Mouse (Mus musculus): Measurements from ENCODE around the gene D930048N14Rik. TPM values are rescaled to one million over a fixed set of nuclear protein-coding genes. Genes with fewer than 3 reads are reported as not detected.

Gene D930048N14Rik
- total RNA-seq, 1 experiment, result 4.1 TPM

- Histone ChIP-seq H3K4me3 (ENCODE audit: insufficient read depth in 1 of 2, low read depth in 1 of 2, low read length in 2 of 2, poor library complexity in 1 of 2, severe bottlenecking in 1 of 2) (peak overlapping the region in 1 of 2 experiments; percentile 37; a peak in 1 of 4 replicates), H3K36me3 (ENCODE audit: control insufficient read depth, insufficient read depth, low read length, poor library complexity, severe bottlenecking) (peaks cover 12% of the 10 kb centered on the region), H3K4me1 (ENCODE audit: control insufficient read depth in 2 of 2, insufficient read depth in 2 of 2, low read length in 2 of 2, poor library complexity in 1 of 2) (peaks cover 5 to 14% of the 10 kb centered on the region in 2 experiments; a peak in 3 of 4 replicates), H3K9me3 (ENCODE audit: control insufficient read depth, insufficient read depth, low read depth, low read length) (no peaks in the 10 kb centered on the region), H3K27ac (ENCODE audit: insufficient read depth, low read depth, low read length, poor library complexity, severe bottlenecking) (peak overlapping the region; percentile 85), H3K9ac (ENCODE audit: insufficient read depth, low read depth, low read length, poor library complexity, severe bottlenecking) (no peak overlapping the region)
- in situ Hi-C loops (cut with MboI; ENCODE audit: low sequenced_read_pairs in 2 of 2, unreplicated experiment in 2 of 2), result no loop called here
- no peak for DNase-seq (ENCODE audit: low read depth, low spot score)
- TF ChIP-seq ZNF384 (IDR thresholded peaks at IDR 0.05; ENCODE audit: low read depth, low read length) (no peak), CHD2 (IDR thresholded peaks at IDR 0.05; ENCODE audit: low read depth, low read length) (0 out of 2 replicates have a peak, but pooled peaks have one; percentile 10)
Observed at GRCm38 (mm10) chr11:51638497-51638896, 12.3 kb upstream of the D930048N14Rik start.

- peaks cover 3 to 20% of the 10 kb centered on the region in 2 experiments; a peak in 2 of 4 replicates for H3K4me1 ChIP-seq (ENCODE audit: control insufficient read depth in 2 of 2, insufficient read depth in 2 of 2, low read length in 2 of 2, poor library complexity in 1 of 2)
- peaks cover 33% of the 10 kb centered on the region for H3K36me3 ChIP-seq (ENCODE audit: control insufficient read depth, insufficient read depth, low read length, poor library complexity, severe bottlenecking)
- DNase-seq (ENCODE audit: low read depth, low spot score), result no peak
- H3K9me3 ChIP-seq (ENCODE audit: control insufficient read depth, insufficient read depth, low read depth, low read length), result no peaks in the 10 kb centered on the region
- no peak overlapping the region for H3K27ac ChIP-seq (ENCODE audit: insufficient read depth, low read depth, low read length, poor library complexity, severe bottlenecking)
- in situ Hi-C loops (cut with MboI; ENCODE audit: low sequenced_read_pairs in 2 of 2, unreplicated experiment in 2 of 2), result no loop called here
- TF ChIP-seq ZC3H11A (IDR thresholded peaks at IDR 0.05; ENCODE audit: borderline replicate concordance, low read depth, low read length) (no peak), CHD2 (IDR thresholded peaks at IDR 0.05; ENCODE audit: low read depth, low read length) (no peak), ZNF384 (IDR thresholded peaks at IDR 0.05; ENCODE audit: low read depth, low read length) (no peak), MAFK (IDR thresholded peaks at IDR 0.05; ENCODE audit: insufficient read depth, low read depth, low read length) (no peak), HCFC1 (IDR thresholded peaks at IDR 0.05; ENCODE audit: borderline replicate concordance, insufficient read depth, low read length) (no peak)
- no peak overlapping the region for H3K9ac ChIP-seq (ENCODE audit: insufficient read depth, low read depth, low read length, poor library complexity, severe bottlenecking)
- H3K4me3 ChIP-seq (ENCODE audit: insufficient read depth in 1 of 2, low read depth in 1 of 2, low read length in 2 of 2, poor library complexity in 1 of 2, severe bottlenecking in 1 of 2), result no peak overlapping the region
Observed at GRCm38 (mm10) chr11:51640748-51641147, 10.0 kb upstream of the D930048N14Rik start.

- in situ Hi-C loops (cut with MboI; ENCODE audit: low sequenced_read_pairs in 2 of 2, unreplicated experiment in 2 of 2), result no loop called here
- Histone ChIP-seq H3K4me1 (ENCODE audit: control insufficient read depth in 2 of 2, insufficient read depth in 2 of 2, low read length in 2 of 2, poor library complexity in 1 of 2) (peaks cover 8 to 34% of the 10 kb centered on the region in 2 experiments), H3K27ac (ENCODE audit: insufficient read depth, low read depth, low read length, poor library complexity, severe bottlenecking) (no peak overlapping the region; the same call in 1 of the 2 replicates), H3K9ac (ENCODE audit: insufficient read depth, low read depth, low read length, poor library complexity, severe bottlenecking) (peak overlapping the region; percentile 37; the same call in 1 of the 2 replicates), H3K4me3 (ENCODE audit: insufficient read depth in 1 of 2, low read depth in 1 of 2, low read length in 2 of 2, poor library complexity in 1 of 2, severe bottlenecking in 1 of 2) (peak overlapping the region; percentile 39 to 46), H3K9me3 (ENCODE audit: control insufficient read depth, insufficient read depth, low read depth, low read length) (no peaks in the 10 kb centered on the region), H3K36me3 (ENCODE audit: control insufficient read depth, insufficient read depth, low read length, poor library complexity, severe bottlenecking) (peaks cover 39% of the 10 kb centered on the region)
- TF ChIP-seq CHD2 (IDR thresholded peaks at IDR 0.05; ENCODE audit: low read depth, low read length) (no peak), HCFC1 (IDR thresholded peaks at IDR 0.05; ENCODE audit: borderline replicate concordance, insufficient read depth, low read length) (no peak), ZC3H11A (IDR thresholded peaks at IDR 0.05; ENCODE audit: borderline replicate concordance, low read depth, low read length) (no peak)
- no peak for DNase-seq (ENCODE audit: low read depth, low spot score)
Observed at GRCm38 (mm10) chr11:51643202-51643601, 7.6 kb upstream of the D930048N14Rik start.

- H3K4me3 ChIP-seq (ENCODE audit: insufficient read depth in 1 of 2, low read depth in 1 of 2, low read length in 2 of 2, poor library complexity in 1 of 2, severe bottlenecking in 1 of 2), result peak overlapping the region; percentile 39 to 46
- DNase-seq (ENCODE audit: low read depth, low spot score), result no peak
- H3K9me3 ChIP-seq (ENCODE audit: control insufficient read depth, insufficient read depth, low read depth, low read length), result no peaks in the 10 kb centered on the region
- peaks cover 39% of the 10 kb centered on the region for H3K36me3 ChIP-seq (ENCODE audit: control insufficient read depth, insufficient read depth, low read length, poor library complexity, severe bottlenecking)
- H3K9ac ChIP-seq (ENCODE audit: insufficient read depth, low read depth, low read length, poor library complexity, severe bottlenecking), result peak overlapping the region; percentile 37; the same call in 1 of the 2 replicates
- no peak overlapping the region; the same call in 1 of the 2 replicates for H3K27ac ChIP-seq (ENCODE audit: insufficient read depth, low read depth, low read length, poor library complexity, severe bottlenecking)
- peaks cover 11 to 37% of the 10 kb centered on the region in 2 experiments for H3K4me1 ChIP-seq (ENCODE audit: control insufficient read depth in 2 of 2, insufficient read depth in 2 of 2, low read length in 2 of 2, poor library complexity in 1 of 2)
- in situ Hi-C loops (cut with MboI; ENCODE audit: low sequenced_read_pairs in 2 of 2, unreplicated experiment in 2 of 2), result no loop called here
- no peak for TF ChIP-seq MAFK (IDR thresholded peaks at IDR 0.05; ENCODE audit: insufficient read depth, low read depth, low read length)
- no peak for TF ChIP-seq CHD2 (IDR thresholded peaks at IDR 0.05; ENCODE audit: low read depth, low read length)
Observed at GRCm38 (mm10) chr11:51643761-51644160, 7.0 kb upstream of the D930048N14Rik start.

GRCm38 (mm10) chr11:51644217-51644616, 6.5 kb upstream of the D930048N14Rik start:
- H3K36me3 ChIP-seq (ENCODE audit: control insufficient read depth, insufficient read depth, low read length, poor library complexity, severe bottlenecking), result peaks cover 39% of the 10 kb centered on the region
- DNase-seq (ENCODE audit: low read depth, low spot score), result no peak
- in situ Hi-C loops (cut with MboI; ENCODE audit: low sequenced_read_pairs in 2 of 2, unreplicated experiment in 2 of 2), result no loop called here
- H3K4me3 ChIP-seq (ENCODE audit: insufficient read depth in 1 of 2, low read depth in 1 of 2, low read length in 2 of 2, poor library complexity in 1 of 2, severe bottlenecking in 1 of 2), result peak overlapping the region; percentile 39 to 46; a peak in 3 of 4 replicates
- peaks cover 10 to 41% of the 10 kb centered on the region in 2 experiments for H3K4me1 ChIP-seq (ENCODE audit: control insufficient read depth in 2 of 2, insufficient read depth in 2 of 2, low read length in 2 of 2, poor library complexity in 1 of 2)
- peak overlapping the region; percentile 1; the same call in 1 of the 2 replicates for H3K27ac ChIP-seq (ENCODE audit: insufficient read depth, low read depth, low read length, poor library complexity, severe bottlenecking)
- no peaks in the 10 kb centered on the region for H3K9me3 ChIP-seq (ENCODE audit: control insufficient read depth, insufficient read depth, low read depth, low read length)
- TF ChIP-seq ZNF384 (IDR thresholded peaks at IDR 0.05; ENCODE audit: low read depth, low read length) (no peak), CHD2 (IDR thresholded peaks at IDR 0.05; ENCODE audit: low read depth, low read length) (no peak)
- peak overlapping the region; percentile 37; the same call in 1 of the 2 replicates for H3K9ac ChIP-seq (ENCODE audit: insufficient read depth, low read depth, low read length, poor library complexity, severe bottlenecking)
